Mouse (Mus musculus) limb, embryonic 14.5 days (tissue): ENCODE data around the gene Vhl. TPM values are rescaled to one million over a fixed set of nuclear protein-coding genes. Genes with fewer than 3 reads are reported as not detected.
"Not testable (repeated sequence)": the region's sequence is repeated elsewhere in the genome, so short reads cannot be mapped to it uniquely, and the experiment has no call there.

ENCODE experiments used
- ATAC-seq: fragments of 200-750 bp; cut with Nextera tagmentation; 2 replicates; pipeline ENCODE4 v1.8.0; 2017; ENCODE audit warnings: low read depth, moderate number of reproducible peaks, moderate TSS enrichment; ENCODE audit not compliant: low FRiP score
- DNase-seq: peaks from one replicate; pipeline ENCODE4 v3.0.0-alpha.2; 2015; ENCODE audit warnings: low spot score
- H3K27ac ChIP-seq: fragments of 300-500 bp; sonication (generic); replicated peaks from 2 replicates; pipeline ENCODE4 v1.5.1; 2014; ENCODE audit warnings: low read depth, mild to moderate bottlenecking, low read length, moderate library complexity, mixed read lengths
- H3K27me3 ChIP-seq: fragments of 300-500 bp; sonication (generic); 2 replicates; pipeline ENCODE4 v1.6.1; 2014; ENCODE audit warnings: low read length, mixed read lengths; ENCODE audit not compliant: control insufficient read depth, insufficient read depth
- H3K36me3 ChIP-seq: fragments of 300-500 bp; sonication (generic); 2 replicates; pipeline ENCODE4 v1.6.1; 2014; ENCODE audit warnings: mild to moderate bottlenecking, low read length, moderate library complexity, mixed read lengths; ENCODE audit not compliant: control insufficient read depth, insufficient read depth
- H3K4me1 ChIP-seq: fragments of 300-500 bp; sonication (generic); 2 replicates; pipeline ENCODE4 v1.6.1; 2014; ENCODE audit warnings: antibody characterized with exemption, low read length, mixed read lengths; ENCODE audit not compliant: control insufficient read depth, insufficient read depth
- H3K4me2 ChIP-seq: fragments of 300-500 bp; sonication (generic); replicated peaks from 2 replicates; pipeline ENCODE4 v1.6.1; 2014; ENCODE audit warnings: low read depth, mild to moderate bottlenecking, low read length, moderate library complexity; ENCODE audit not compliant: severe bottlenecking
- H3K4me3 ChIP-seq: fragments of 300-500 bp; sonication (generic); replicated peaks from 2 replicates; pipeline ENCODE4 v1.5.1; 2014; ENCODE audit warnings: low read length
- H3K9ac ChIP-seq: fragments of 300-500 bp; sonication (generic); 2 replicates; pipeline ENCODE4 v1.6.1; 2014; ENCODE audit warnings: mild to moderate bottlenecking, low read depth, low read length, moderate library complexity; ENCODE audit not compliant: severe bottlenecking
- H3K9me3 ChIP-seq: fragments of 300-500 bp; sonication (generic); 2 replicates; pipeline ENCODE4 v1.6.1; 2016; ENCODE audit warnings: low read length; ENCODE audit not compliant: control insufficient read depth
- POLR2A ChIP-seq: fragments of 200-500 bp; IDR thresholded peaks from 2 replicates; pipeline ENCODE4 v1.8.0; 2012; ENCODE audit warnings: inconsistent platforms, mild to moderate bottlenecking, moderate library complexity, borderline replicate concordance; ENCODE audit not compliant: insufficient read depth, insufficient read length; ENCODE audit errors: extremely low read depth
- WGBS: fragments of 180-500 bp; shearing (Covaris S2); extraction: QIAGEN DNeasy Blood & Tissue Kit; methylation state at CpG from one replicate; pipeline ENCODE4 v1.1.7; 2014; 5-methylcytosine and 5-hydroxymethylcytosine counted together
- polyA plus RNA-seq, 2 experiments: library from polyadenylated mRNA; depleted of rRNA in 1 of 2; stranded (reverse) in 1 of 2; unstranded in 1 of 2; fragments of >200 nt; fragmentation: Nextera tagmentation in 1 of 2; extraction: Ambion mirVana in 1 of 2; gene quantifications; 2 replicates each; pipeline versions ENCODE4 v1.2.1 to v1.2.3; 2012 to 2014

The Vhl gene
- polyA plus RNA-seq, 2 experiments: 37.2 to 55.3 TPM

GRCm38 (mm10) chr6:113662964-113663700, 39.4 kb downstream of the Vhl start:
- ATAC-seq (no peak), DNase-seq (no peak)
- 0 out of 2 replicates have a peak, but pooled peaks cover 8% of the 10 kb centered on the region for H3K4me1 ChIP-seq
- H3K9ac ChIP-seq: no peak overlapping the region
- no peak for TF ChIP-seq POLR2A
- 91% methylated on average over 8 of the region's 8 CpGs for whole genome bisulfite sequencing
- H3K9me3 ChIP-seq: no peaks in the 10 kb centered on the region
- H3K4me3 ChIP-seq: no peak overlapping the region
- no peaks in the 10 kb centered on the region for H3K27me3 ChIP-seq
- H3K4me2 ChIP-seq: no peak overlapping the region
- no peaks in the 10 kb centered on the region for H3K36me3 ChIP-seq
- H3K27ac ChIP-seq: no peak overlapping the region

GRCm38 (mm10) chr6:113664305-113664704, 40.5 kb downstream of the Vhl start:
- no peaks in the 10 kb centered on the region for H3K9me3 ChIP-seq
- H3K4me2 ChIP-seq: no peak overlapping the region
- TF ChIP-seq POLR2A: no peak
- DNase-seq (no peak), ATAC-seq (no peak)
- no peaks in the 10 kb centered on the region for H3K27me3 ChIP-seq
- 0 out of 2 replicates have a peak, but pooled peaks cover 14% of the 10 kb centered on the region for H3K4me1 ChIP-seq
- no peak overlapping the region for H3K9ac ChIP-seq
- no peaks in the 10 kb centered on the region for H3K36me3 ChIP-seq
- WGBS: 84% methylated on average over 7 of the region's 7 CpGs
- no peak overlapping the region for H3K4me3 ChIP-seq
- no peak overlapping the region for H3K27ac ChIP-seq

- ATAC-seq: no peak
Observed at GRCm38 (mm10) chr6:113667611-113668122, 43.9 kb downstream of the Vhl start.

GRCm38 (mm10) chr6:113668287-113669154, 44.8 kb downstream of the Vhl start:
- Histone ChIP-seq H3K4me1 (0 out of 2 replicates have a peak, but pooled peaks cover 6% of the 10 kb centered on the region), H3K4me2 (no peak overlapping the region), H3K36me3 (no peaks in the 10 kb centered on the region), H3K27me3 (no peaks in the 10 kb centered on the region), H3K9me3 (no peaks in the 10 kb centered on the region), H3K4me3 (no peak overlapping the region), H3K27ac (peak overlapping the region; percentile 49), H3K9ac (no peak overlapping the region)
- peak; percentile 26 for DNase-seq
- ATAC-seq: peak; percentile 68
- 40% methylated on average over 15 of the region's 15 CpGs for WGBS
- TF ChIP-seq POLR2A: no peak

More at GRCm38 (mm10) chr6:113667611-113668122, 43.9 kb downstream of the Vhl start:
- no peak for DNase-seq
- no peak for TF ChIP-seq POLR2A
- Histone ChIP-seq H3K4me1 (0 out of 2 replicates have a peak, but pooled peaks cover 6% of the 10 kb centered on the region), H3K36me3 (no peaks in the 10 kb centered on the region), H3K4me2 (no peak overlapping the region), H3K27me3 (no peaks in the 10 kb centered on the region), H3K9ac (no peak overlapping the region), H3K4me3 (no peak overlapping the region), H3K27ac (0 out of 2 replicates have a peak overlapping the region, but pooled peaks have one; percentile 26), H3K9me3 (no peaks in the 10 kb centered on the region)
- WGBS: 42% methylated on average over 8 of the region's 8 CpGs

- no peak overlapping the region for H3K4me2 ChIP-seq
- no peaks in the 10 kb centered on the region for H3K36me3 ChIP-seq
- H3K27me3 ChIP-seq: no peaks in the 10 kb centered on the region
- no peak for DNase-seq
- no peak for TF ChIP-seq POLR2A
- H3K9me3 ChIP-seq: no peaks in the 10 kb centered on the region
- H3K27ac ChIP-seq: no peak overlapping the region
- no peak overlapping the region for H3K4me3 ChIP-seq
- WGBS: 54% methylated on average over 7 of the region's 7 CpGs
- H3K4me1 ChIP-seq: 0 out of 2 replicates have a peak, but pooled peaks cover 6% of the 10 kb centered on the region
- no peak for ATAC-seq
- H3K9ac ChIP-seq: no peak overlapping the region
Observed at GRCm38 (mm10) chr6:113669821-113670220, 46.1 kb downstream of the Vhl start.

- 89% methylated on average over 1 of the region's 1 CpGs for WGBS
- H3K9ac ChIP-seq, H3K9me3 ChIP-seq, ATAC-seq, H3K4me1 ChIP-seq, H3K4me3 ChIP-seq, H3K4me2 ChIP-seq, H3K36me3 ChIP-seq, DNase-seq, H3K27me3 ChIP-seq, H3K27ac ChIP-seq: not testable (repeated sequence)
Observed at GRCm38 (mm10) chr6:113672029-113672428, 48.3 kb downstream of the Vhl start.
